Mouse (Mus musculus) midbrain, embryonic 11.5 days (tissue): ENCODE data around the gene Gm7356. TPM values are rescaled to one million over a fixed set of nuclear protein-coding genes. Genes with fewer than 3 reads are reported as not detected.
"Not testable (repeated sequence)": the region's sequence is repeated elsewhere in the genome, so short reads cannot be mapped to it uniquely, and the experiment has no call there.

Experiments
- ATAC-seq: fragments of 200-750 bp; cut with Nextera tagmentation; 2 replicates; pipeline ENCODE4 v1.8.0; 2017; ENCODE audit warnings: moderate TSS enrichment, moderate library complexity; ENCODE audit not compliant: low FRiP score
- DNase-seq: peaks from one replicate; pipeline ENCODE4 v3.0.0; 2015; ENCODE audit warnings: low spot score; ENCODE audit errors: missing footprints
- H3K27ac ChIP-seq: fragments of 300-500 bp; sonication (generic); 2 replicates; pipeline ENCODE4 v1.5.1; 2014; ENCODE audit warnings: low read depth, low read length
- H3K27me3 ChIP-seq: fragments of 300-500 bp; sonication (generic); 2 replicates; pipeline ENCODE4 v1.6.1; 2014; ENCODE audit warnings: mild to moderate bottlenecking, low read length, moderate library complexity, mixed read lengths; ENCODE audit not compliant: control insufficient read depth, insufficient read depth
- H3K36me3 ChIP-seq: fragments of 300-500 bp; sonication (generic); 2 replicates; pipeline ENCODE4 v1.6.1; 2014; ENCODE audit warnings: mild to moderate bottlenecking, low read length, moderate library complexity, mixed read lengths; ENCODE audit not compliant: control insufficient read depth, insufficient read depth
- H3K4me1 ChIP-seq: fragments of 300-500 bp; sonication (generic); 2 replicates; pipeline ENCODE4 v1.6.1; 2014; ENCODE audit warnings: low read length; ENCODE audit not compliant: control insufficient read depth, insufficient read depth
- H3K4me2 ChIP-seq: fragments of 300-500 bp; sonication (generic); 2 replicates; pipeline ENCODE4 v1.6.1; 2014; ENCODE audit warnings: mild to moderate bottlenecking, moderate library complexity
- H3K4me3 ChIP-seq: fragments of 300-500 bp; sonication (generic); 2 replicates; pipeline ENCODE4 v1.5.1; 2014; ENCODE audit warnings: low read depth, low read length
- H3K9ac ChIP-seq: fragments of 300-500 bp; sonication (generic); 2 replicates; pipeline ENCODE4 v1.6.1; 2014; ENCODE audit warnings: low read length
- H3K9me3 ChIP-seq: fragments of 300-500 bp; sonication (generic); 2 replicates; pipeline ENCODE4 v1.6.1; 2016; ENCODE audit warnings: low read length; ENCODE audit not compliant: control insufficient read depth
- WGBS: fragments of 180-500 bp; shearing (Covaris S2); extraction: QIAGEN DNeasy Blood & Tissue Kit; methylation state at CpG from one replicate; pipeline ENCODE4 v1.1.7; 2014; 5-methylcytosine and 5-hydroxymethylcytosine counted together
- polyA plus RNA-seq: library from polyadenylated mRNA; unstranded; fragments of >200 nt; fragmentation: Nextera tagmentation; extraction: Ambion mirVana; gene quantifications from 2 replicates; pipeline ENCODE4 v1.2.1, GENCODE M21; 2014

The Gm7356 gene
- polyA plus RNA-seq: not detected in 2 replicates

- WGBS: 85% methylated on average over 4 of the region's 4 CpGs
- DNase-seq, H3K4me1 ChIP-seq, H3K27ac ChIP-seq, H3K9me3 ChIP-seq, H3K4me2 ChIP-seq, H3K27me3 ChIP-seq, ATAC-seq, H3K4me3 ChIP-seq, H3K9ac ChIP-seq, H3K36me3 ChIP-seq: not testable (repeated sequence)
Observed at GRCm38 (mm10) chr17:14003604-14004003, at the start of gene Gm7356. TSS of gene Gm7356 (minus strand) at chr17:14003704.

- not testable (repeated sequence) for H3K9me3 ChIP-seq, H3K36me3 ChIP-seq, H3K4me1 ChIP-seq, ATAC-seq, H3K27ac ChIP-seq, H3K4me3 ChIP-seq, H3K4me2 ChIP-seq, H3K9ac ChIP-seq, DNase-seq, H3K27me3 ChIP-seq
- 91% methylated on average over 1 of the region's 2 CpGs for WGBS
Observed at GRCm38 (mm10) chr17:14041880-14042279, 38.4 kb upstream of the Gm7356 start.

GRCm38 (mm10) chr17:14037012-14037411 is 33.5 kb upstream of the Gm7356 start:
- H3K4me2 ChIP-seq, H3K36me3 ChIP-seq, H3K4me3 ChIP-seq, H3K27me3 ChIP-seq, DNase-seq, H3K9me3 ChIP-seq, H3K9ac ChIP-seq, ATAC-seq, H3K4me1 ChIP-seq, H3K27ac ChIP-seq: not testable (repeated sequence)
- 50% methylated on average over 1 of the region's 2 CpGs for WGBS

GRCm38 (mm10) chr17:14036113-14036512 is 32.6 kb upstream of the Gm7356 start:
- not testable (repeated sequence) for H3K9me3 ChIP-seq, H3K4me1 ChIP-seq, H3K27ac ChIP-seq, DNase-seq, H3K36me3 ChIP-seq, H3K9ac ChIP-seq, H3K4me2 ChIP-seq, ATAC-seq, H3K27me3 ChIP-seq, H3K4me3 ChIP-seq
- whole genome bisulfite sequencing: 89% methylated on average over 4 of the region's 4 CpGs

GRCm38 (mm10) chr17:13993425-13993824 is 10.1 kb downstream of the Gm7356 start:
- DNase-seq: not testable (repeated sequence)
- 72% methylated on average over 2 of the region's 2 CpGs for WGBS

GRCm38 (mm10) chr17:13987690-13988089 is 15.8 kb downstream of the Gm7356 start:
- ATAC-seq (no peak), DNase-seq (no peak)
- no peaks in the 10 kb centered on the region for H3K36me3 ChIP-seq
- no peak overlapping the region for H3K27ac ChIP-seq
- 86% methylated on average over 1 of the region's 1 CpGs for WGBS
- no peak overlapping the region for H3K9ac ChIP-seq
- H3K4me3 ChIP-seq: no peak overlapping the region
- no peaks in the 10 kb centered on the region for H3K9me3 ChIP-seq
- no peaks in the 10 kb centered on the region for H3K4me1 ChIP-seq
- H3K27me3 ChIP-seq: no peaks in the 10 kb centered on the region
- no peak overlapping the region for H3K4me2 ChIP-seq

More at GRCm38 (mm10) chr17:13993425-13993824, 10.1 kb downstream of the Gm7356 start:
- H3K4me3 ChIP-seq, H3K36me3 ChIP-seq, H3K27me3 ChIP-seq, H3K4me2 ChIP-seq, H3K4me1 ChIP-seq, ATAC-seq, H3K9me3 ChIP-seq, H3K9ac ChIP-seq, H3K27ac ChIP-seq: not testable (repeated sequence)

- H3K27ac ChIP-seq, H3K4me3 ChIP-seq, H3K4me2 ChIP-seq, H3K27me3 ChIP-seq, ATAC-seq, H3K4me1 ChIP-seq, H3K36me3 ChIP-seq, DNase-seq, H3K9me3 ChIP-seq, H3K9ac ChIP-seq: not testable (repeated sequence)
- WGBS: 88% methylated on average over 5 of the region's 5 CpGs
Observed at GRCm38 (mm10) chr17:13970796-13971195, 32.7 kb downstream of the Gm7356 start.

GRCm38 (mm10) chr17:13969917-13970316 is 33.6 kb downstream of the Gm7356 start:
- not testable (repeated sequence) for H3K9me3 ChIP-seq, H3K9ac ChIP-seq, H3K36me3 ChIP-seq, H3K4me1 ChIP-seq, H3K4me3 ChIP-seq, ATAC-seq, H3K27ac ChIP-seq, H3K27me3 ChIP-seq, DNase-seq, H3K4me2 ChIP-seq
- 85% methylated on average over 1 of the region's 2 CpGs for WGBS

GRCm38 (mm10) chr17:13965048-13965447 is 38.5 kb downstream of the Gm7356 start:
- not testable (repeated sequence) for H3K27ac ChIP-seq, H3K9me3 ChIP-seq, H3K4me2 ChIP-seq, H3K27me3 ChIP-seq, DNase-seq, H3K9ac ChIP-seq, H3K4me3 ChIP-seq, H3K4me1 ChIP-seq, ATAC-seq, H3K36me3 ChIP-seq
- WGBS: 30% methylated on average over 1 of the region's 2 CpGs

GRCm38 (mm10) chr17:13962245-13962644 is 41.3 kb downstream of the Gm7356 start:
- H3K9ac ChIP-seq, H3K27ac ChIP-seq, H3K27me3 ChIP-seq, H3K4me1 ChIP-seq, ATAC-seq, H3K4me3 ChIP-seq, DNase-seq, H3K36me3 ChIP-seq, H3K4me2 ChIP-seq, H3K9me3 ChIP-seq: not testable (repeated sequence)
- WGBS: 99% methylated on average over 3 of the region's 3 CpGs
